Mouse (Mus musculus): ENCODE measurements around the gene Ncoa7.

DNA sequence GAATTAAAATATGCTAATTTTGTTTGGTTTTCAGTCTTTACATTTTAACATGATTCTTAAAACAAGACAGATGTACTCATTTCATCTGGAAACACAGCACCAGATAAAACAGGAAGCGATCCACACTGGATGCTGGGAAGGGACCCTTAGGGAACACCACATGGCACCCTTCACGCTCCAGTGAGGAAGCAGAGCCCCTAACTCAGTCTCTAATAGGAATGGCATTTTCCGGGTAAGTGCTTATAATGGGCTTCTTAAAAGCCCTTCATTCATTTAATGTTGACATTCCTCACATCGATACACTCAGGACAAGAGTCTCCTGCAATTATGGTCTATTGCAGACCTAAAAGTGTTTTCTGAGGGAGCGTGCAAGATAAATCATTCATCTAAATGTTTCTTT is 27.6 kb downstream of the Ncoa7 start:
- no peak for TF ChIP-seq CTCF (IDR thresholded peaks at IDR 0.05; ENCODE audit: borderline replicate concordance, insufficient read depth, low read depth, low read length)
- no peak for TF ChIP-seq POLR2A (IDR thresholded peaks at IDR 0.05; ENCODE audit: borderline replicate concordance, insufficient read depth, low read length)
